Mouse (Mus musculus) large intestine, adult 2 months (tissue): ENCODE results near the gene Mdfic. TPM values are rescaled to one million over a fixed set of nuclear protein-coding genes. Genes with fewer than 3 reads are reported as not detected.

Experiments used
- DNase-seq: peaks from one replicate; pipeline ENCODE4 v3.0.0-alpha.2; 2012; ENCODE audit warnings: low read depth, low spot score
- WGBS: fragments of 180-500 bp; shearing (Covaris S2); methylation state at CpG from one replicate; pipeline ENCODE4 v1.1.7; 2018; 5-methylcytosine and 5-hydroxymethylcytosine counted together
- polyA plus RNA-seq: library from polyadenylated mRNA; depleted of rRNA; stranded (reverse); fragments of >200 nt; gene quantifications from 2 replicates; pipeline ENCODE4 v1.2.3, GENCODE M21; 2012

Mdfic gene
- polyA plus RNA-seq, 1 experiment: 2.3 TPM

DNA sequence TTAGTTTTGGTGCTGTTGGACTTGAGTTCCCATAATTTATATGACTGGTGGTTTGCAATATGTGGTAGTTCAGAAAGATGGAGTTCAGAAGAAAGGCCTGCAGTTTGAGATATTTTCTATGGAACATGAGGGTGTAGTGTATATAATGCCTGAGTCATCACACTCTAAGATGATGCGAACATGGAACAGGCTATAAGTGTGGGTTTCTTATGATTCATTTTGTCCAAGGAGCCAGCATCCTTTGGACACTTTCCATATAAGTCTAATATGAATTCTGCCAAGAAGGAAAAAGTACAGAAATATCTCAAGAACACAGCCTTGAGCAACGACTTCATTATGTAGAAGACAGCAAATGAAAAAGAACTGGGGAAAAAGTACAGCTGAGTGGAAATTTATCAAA, 60.2 kb downstream of the Mdfic start:
- WGBS: 68% methylated on average over 2 of the region's 2 CpGs
- no peak for DNase-seq

DNA sequence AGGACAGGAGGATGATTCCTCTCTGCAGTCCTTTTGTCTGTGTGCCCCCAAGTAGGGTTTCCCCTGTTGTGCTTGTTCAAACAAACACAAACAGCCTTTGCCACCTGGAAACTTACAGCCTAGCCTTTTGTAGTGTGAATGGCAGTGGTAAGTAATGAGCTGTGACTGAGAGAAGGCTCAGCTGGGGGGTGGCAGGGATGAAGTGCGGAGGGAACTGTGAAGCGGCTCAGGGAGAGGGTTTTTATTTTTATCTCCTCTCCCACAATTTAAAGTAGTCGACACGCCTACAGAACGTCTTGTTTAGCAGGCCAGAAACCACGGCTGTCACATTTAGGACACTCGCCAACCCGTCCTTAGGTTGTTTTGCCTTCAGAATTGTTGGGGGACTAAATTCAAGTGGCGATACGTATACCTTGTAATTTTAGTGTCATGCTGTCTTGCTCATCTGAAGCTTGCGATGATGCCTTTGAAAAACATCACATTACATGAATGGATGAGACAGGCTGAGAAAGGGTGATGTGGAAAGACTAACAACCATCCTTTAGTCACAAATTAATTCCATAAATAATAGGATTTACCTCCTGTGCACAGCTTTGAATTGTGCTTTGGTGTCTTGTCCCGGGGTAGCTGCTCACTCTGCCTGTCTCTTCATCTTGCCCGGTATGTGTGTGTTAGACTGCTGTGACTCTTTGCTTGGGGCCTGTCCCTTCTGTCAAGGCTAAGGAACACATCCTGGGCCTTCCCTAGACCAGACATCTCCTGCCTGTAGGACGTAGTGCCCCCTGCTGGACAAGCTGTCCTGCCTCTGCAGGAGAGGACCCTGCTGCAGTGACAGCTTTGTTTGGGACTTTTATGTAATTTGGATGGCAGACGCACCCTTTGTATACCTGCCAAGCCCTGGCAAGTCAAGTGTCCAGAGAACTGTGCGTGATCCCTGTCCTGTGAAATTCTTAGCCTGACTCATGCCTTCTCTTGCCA, 69.4 kb downstream of the Mdfic start:
- DNase-seq: peak; percentile 13
- whole genome bisulfite sequencing: 54% methylated on average over 16 of the region's 16 CpGs

DNA sequence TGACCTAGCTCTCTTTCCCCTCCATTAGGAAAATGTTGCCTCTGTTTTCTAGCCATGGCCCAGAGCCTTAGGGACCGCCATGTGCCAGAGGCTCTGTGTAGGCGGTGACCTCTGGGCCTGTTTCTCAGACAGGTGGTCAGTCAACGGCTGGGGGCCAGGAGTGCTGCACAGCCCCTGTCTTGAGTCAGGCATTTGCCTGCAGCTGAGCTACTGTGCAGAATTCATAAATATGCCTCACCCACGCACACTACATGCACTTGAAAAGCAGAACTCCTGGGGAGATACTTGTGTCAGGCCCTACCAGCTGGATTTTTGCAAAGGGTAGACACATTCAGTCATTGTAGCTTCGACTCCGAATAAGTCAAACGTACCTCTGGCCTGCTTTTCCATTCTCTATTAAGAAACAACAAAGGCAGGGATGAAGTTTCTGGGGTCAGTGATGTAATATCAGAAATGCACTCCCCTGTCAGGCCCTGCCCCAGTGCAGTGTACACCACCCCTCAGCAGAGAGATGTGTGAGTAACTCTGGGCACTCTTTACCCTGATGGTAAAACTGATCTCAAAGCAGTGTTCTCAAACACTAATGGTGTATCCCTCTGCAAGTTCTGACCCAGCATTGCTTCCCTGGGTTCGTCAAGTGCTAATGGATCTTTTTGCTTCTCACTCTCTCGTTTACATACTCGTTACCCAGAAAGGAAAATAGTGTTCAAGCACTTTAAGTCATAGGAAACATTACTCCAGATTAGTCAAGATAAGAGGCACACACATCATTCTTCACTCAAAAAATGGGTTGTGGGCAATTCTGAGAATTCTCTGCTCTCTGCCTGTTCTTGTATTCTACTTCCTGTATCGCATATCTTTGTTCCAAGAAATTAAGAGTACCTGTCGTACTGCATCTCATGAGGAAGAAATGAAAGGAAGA, 72.5 kb downstream of the Mdfic start:
- DNase-seq: no peak
- 65% methylated on average over 12 of the region's 12 CpGs for WGBS

DNA sequence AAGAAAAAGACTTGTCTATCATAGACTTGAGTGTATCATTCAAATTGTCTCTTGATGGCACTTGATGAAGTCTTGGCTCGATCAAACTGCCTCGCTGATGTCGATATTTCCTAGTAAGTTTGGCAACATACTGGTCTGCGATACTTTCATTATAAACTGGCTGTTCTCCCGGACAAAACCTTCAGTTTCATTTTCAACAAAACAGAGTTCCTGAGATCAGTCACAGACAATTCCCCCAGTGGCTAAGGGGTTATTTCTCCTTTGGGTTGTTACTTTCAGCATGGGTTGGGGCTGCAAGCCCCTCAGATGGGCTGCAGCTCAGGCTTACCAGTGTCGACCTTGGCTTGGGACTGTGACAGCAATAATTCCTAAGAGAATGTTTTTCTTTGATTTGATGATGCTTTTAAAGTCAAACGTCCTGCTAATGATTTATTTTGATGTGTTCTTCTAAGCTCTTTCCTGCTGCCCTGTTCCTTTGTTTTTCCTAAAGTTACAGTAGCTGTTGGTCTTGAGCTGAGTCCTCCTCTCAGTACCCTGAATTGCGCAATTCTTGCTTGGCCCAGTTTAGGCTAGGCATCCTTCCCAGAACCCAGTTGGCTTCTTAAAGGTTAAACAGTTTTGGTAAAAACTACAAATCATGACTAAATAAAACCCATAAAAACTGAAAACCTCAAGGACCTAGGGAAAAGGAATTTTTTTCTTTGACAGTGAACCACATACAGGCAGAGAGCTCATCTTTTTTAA, 73.3 kb downstream of the Mdfic start:
- DNase-seq: no peak
- WGBS: 48% methylated on average over 8 of the region's 8 CpGs

DNA sequence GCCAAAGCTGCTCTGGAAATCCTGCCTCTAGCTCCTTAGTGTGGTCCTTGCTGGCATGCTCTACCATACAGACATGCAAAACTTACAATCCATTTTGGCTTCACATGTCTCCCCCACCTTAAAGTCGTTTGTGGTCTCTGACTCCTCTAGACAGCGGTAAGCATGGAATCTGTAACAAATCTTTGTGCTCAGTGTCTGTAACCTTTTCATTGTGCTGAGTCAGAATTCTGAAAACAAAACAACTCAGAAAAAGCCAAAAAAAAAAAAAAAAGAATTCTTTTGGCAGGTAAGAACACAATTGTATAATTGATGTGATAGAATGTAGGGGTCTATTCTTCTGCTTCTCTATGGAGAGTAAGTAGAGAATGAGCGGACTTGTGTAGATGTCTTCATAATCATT, 74.3 kb downstream of the Mdfic start:
- WGBS: 87% methylated on average over 3 of the region's 3 CpGs
- no peak for DNase-seq

DNA sequence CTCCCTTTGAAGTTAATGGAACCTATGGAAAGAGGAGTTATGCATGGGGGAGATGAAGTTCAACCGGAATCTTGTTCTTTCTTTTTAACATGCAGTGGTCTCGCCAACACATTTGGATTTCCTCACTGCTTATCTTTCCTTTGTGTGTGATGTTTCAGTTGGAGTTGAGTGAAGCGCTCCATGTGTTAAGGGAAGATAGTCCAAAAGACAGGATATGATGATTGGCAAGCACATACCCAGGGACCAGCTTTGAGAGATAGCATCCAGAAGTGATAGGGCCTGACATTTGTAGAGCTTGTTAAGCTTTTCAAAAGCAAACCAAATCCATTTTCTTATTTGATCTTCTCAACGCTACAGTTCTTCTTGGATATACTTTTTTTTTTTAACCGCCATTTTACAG, 86.9 kb downstream of the Mdfic start:
- no peak for DNase-seq
- 97% methylated on average over 5 of the region's 5 CpGs for WGBS

DNA sequence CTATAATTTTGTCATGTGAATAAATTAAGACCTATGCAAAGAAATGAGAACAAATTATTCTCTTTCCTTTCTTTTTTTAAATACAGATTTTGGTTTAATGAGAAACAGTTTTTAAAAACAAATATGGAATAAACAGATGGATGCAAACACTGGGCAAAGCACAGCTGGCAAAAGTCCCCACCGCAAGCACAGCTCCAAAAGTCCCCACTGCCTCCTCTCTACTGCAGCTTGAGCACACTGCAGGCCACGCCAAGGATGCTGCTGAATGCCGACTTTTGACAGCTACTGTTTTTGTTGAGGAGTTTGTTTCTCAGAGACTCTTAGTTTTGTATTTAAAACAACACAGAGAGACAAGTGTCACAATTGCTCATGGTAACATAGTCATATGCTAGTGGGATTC, 104.8 kb downstream of the Mdfic start:
- WGBS: 76% methylated on average over 3 of the region's 3 CpGs
- DNase-seq: no peak

DNA sequence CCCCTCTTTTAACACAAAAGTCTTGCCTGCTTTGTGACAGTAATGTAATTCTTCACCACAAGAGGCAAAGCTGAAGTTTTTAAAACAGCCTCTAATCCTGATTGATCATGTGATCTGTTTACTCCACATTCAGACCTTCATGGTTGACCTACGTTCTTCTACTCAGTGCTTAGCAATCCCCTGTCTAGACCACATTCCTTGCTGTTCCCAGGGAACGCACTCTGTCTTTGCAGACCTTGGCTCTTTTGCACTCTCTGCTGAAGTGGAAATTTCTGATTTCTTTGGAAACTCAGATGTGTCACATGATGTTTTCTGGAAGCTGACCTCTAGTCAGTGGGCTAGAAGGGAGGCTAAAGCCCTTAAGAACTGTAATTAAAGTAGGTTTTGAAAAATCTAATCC, 109.4 kb downstream of the Mdfic start:
- 65% methylated on average over 2 of the region's 2 CpGs for WGBS
- no peak for DNase-seq

DNA sequence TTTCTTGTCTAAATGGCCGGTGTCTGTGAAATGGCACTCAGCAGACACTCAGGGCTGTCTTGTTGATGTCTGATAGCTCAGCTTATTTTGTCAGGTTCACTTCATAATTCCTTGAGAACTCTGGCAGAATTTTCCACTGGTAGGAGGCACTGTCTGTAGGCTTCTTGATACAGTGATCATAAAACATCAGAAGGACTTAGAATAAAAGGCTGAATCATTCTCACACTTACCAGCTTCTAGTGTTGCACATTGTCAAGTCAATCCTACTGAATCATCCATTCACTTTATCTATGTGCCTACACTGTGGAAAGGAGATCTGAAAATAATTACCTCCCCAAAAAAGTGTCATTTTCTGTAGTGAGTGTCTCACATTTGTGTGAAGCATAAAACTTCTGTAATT, 110.2 kb downstream of the Mdfic start:
- 94% methylated on average over 1 of the region's 1 CpGs for WGBS
- no peak for DNase-seq

DNA sequence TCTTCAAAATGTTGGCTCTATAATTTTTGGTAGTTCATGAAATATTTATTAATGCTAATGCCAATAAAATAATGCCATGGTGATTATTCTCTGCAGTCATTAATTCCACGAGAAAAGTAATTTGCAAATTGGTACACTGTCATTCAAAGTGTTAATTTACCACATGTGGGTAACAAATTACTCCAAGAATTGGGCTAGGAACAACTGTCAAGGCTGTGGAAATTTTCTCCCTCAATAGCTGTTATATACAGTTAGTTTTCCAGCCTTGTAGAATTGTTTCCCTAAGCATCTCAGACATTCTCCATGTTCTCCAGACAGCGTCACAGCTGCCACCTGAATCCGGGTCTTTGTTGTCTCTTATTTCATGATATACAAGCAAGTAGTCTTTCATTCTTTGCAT, 117.2 kb downstream of the Mdfic start:
- 80% methylated on average over 3 of the region's 3 CpGs for WGBS
- DNase-seq: no peak

DNA sequence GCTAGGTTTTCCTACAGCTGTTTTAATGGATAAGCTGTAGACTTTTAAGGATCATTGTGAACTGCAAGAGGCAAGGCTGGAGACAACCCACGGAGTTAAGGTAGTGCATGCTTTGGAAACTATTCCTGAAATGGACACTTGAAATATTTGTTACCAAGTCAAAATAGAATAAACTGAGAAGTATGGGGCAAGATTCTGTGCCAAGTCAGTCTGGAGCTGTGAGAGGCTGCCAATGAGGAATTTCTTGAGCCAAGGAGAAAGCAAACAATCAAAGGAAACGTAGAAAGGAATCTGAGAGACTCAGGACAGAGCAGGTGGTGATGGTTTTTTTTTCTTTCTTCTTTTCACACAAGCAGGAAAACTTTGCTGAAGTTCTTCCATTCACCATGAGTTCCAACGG, 119.4 kb downstream of the Mdfic start:
- WGBS: 51% methylated on average over 3 of the region's 3 CpGs
- DNase-seq: no peak

DNA sequence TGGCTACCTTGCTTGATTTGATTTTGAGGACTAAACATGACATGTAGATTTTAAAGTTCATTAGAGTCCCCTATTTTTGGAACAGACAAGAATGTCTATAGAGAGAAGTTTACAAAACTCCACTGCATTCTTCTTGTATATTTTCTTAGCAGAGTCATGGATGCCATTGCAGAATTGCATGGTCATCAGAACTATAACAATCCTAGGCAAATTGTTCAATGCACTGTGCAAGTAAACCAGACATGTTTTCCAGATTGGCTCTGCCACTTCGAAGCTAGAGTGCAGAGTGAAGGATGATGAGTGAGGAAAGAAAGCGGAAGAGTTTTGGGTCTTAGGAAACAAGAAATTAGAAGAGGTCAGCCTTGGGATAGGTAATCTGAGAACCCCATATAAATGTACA, 120.0 kb downstream of the Mdfic start:
- 83% methylated on average over 2 of the region's 2 CpGs for WGBS
- no peak for DNase-seq

DNA sequence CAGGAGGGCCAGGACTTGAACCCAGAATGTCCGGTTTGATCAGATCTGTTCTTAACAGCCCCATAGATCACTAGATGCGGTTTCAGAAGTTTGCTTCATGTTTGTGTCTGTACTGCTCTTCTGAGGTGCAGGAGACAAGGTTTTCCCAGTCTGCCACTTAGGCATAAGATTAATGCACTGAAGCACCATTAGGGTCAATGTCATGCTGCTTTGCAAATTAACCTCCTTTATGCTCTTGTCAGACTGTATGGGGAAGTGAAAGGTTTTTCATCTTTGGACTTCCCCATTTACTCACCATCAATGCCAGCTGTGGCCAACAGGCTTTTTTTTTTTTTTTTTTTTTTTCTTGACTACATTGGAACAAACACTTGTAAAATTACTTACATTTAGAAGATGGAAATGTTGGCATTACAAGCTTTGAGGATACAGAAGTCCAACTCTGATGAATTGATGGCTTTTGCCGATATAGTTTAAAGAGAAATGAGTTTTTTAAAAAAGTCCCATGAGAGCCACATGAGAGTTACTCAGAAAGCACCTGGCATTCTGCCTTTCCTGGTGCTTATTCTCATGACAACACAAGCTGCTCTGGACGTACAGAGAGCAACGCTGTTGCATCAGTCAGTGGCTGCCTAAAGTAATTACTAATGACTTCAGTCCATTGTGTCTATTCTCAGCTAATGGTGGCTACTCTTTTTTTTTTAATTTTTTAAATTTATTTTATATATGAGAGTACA, 121.2 kb downstream of the Mdfic start:
- no peak for DNase-seq
- WGBS: 84% methylated on average over 5 of the region's 5 CpGs

DNA sequence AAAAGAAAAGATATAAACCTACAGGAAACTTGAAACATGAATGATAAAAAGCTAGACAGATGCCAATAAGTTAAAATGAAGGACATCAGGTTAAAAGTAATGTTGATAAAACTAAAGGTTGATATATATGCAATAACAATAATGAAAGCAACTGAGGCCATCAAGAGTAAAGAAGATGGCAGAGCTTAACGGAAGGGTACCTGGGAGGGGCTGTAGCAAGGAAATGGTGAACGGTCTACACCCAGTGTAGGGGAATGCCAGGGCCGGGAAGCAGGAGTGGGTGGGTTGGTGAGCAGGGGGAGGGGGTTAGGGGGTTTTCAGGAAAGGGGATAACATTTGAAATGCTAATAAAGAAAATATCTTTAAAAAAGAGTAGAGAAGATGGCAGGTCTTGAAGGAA, 122.8 kb downstream of the Mdfic start:
- WGBS: 91% methylated on average over 3 of the region's 3 CpGs
- DNase-seq: no peak

DNA sequence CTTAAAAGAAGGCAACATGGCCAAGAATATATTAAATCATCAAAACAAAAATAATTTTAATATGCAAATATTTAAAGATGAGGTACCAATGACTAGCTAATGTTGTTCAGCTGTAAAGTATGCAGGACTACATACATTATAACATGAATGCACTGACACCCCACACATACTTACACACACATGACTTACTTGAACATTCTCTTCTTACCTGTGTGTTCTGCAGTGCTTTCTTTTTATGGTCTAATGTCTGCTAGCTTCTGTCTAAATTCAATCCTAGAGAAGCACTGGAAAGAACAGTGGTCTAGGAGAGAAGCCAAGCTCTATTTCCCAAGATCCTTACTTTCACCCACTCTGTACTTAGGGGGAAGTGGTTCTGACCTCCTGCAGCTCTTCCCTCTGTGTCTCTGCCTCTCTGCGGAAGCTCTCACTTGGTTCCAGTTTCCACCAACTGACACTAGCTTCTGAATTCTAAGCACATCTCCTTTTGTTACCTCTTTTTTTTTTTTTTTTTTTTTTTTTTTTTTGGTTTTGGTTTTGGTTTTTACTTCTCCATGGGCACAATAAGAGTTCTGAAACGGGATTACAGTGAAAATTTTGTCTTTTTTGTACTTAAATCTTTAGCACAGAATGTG, 125.4 kb downstream of the Mdfic start:
- DNase-seq: no peak
- WGBS: 54% methylated on average over 2 of the region's 2 CpGs
